Mouse (Mus musculus): Measurements from ENCODE around the gene Tsc22d3. TPM values are rescaled to one million over a fixed set of nuclear protein-coding genes. Genes with fewer than 3 reads are reported as not detected.

The Tsc22d3 gene
- 100 to 1,000 TPM; 138 to 195 TPM for total RNA-seq (2021)

DNA sequence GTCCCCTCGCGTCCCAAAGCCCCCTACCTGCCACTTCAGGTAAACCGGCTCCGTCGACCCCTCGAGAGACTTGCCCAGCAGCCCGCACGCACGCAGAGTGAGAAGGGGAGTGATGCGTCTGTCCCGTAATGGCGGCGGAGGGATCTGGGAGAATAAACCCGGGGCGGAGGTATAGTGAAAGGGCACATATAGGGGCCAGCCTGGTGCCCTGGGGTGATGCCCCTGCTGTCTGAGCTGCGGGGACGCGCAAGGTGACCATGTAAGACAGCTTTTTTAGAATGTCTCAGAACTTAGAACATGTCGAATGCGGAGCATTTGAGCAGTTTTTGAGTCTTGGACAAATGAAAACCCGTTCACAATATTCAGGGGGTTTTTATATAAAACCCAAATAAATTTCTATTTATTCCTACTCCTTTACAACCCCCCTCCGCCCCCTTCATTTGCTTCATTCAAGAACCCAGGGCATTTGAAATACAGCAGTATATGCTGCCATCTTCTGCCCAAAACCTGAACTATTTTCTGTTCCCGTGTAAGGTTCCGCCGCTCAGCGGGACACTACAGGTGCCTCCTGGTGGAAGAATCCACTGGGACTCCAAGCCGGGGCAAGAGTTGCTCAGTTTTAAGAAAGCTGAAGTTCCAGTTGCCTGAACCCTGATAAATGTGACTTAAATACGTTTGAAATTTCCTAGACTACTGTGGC, at the start of gene Tsc22d3:
Gene Tsc22d3 (minus strand): TSS at position 250 of the 700 bp plus-strand sequence.
- intact Hi-C loops (cut with DNase I) = loop anchor here (1.0 to 10.0 kb wide), 4 partner anchors 108 to 186 kb away; no protein-coding TSS in a partner anchor
- DNase-seq = peak; percentile 79

DNA sequence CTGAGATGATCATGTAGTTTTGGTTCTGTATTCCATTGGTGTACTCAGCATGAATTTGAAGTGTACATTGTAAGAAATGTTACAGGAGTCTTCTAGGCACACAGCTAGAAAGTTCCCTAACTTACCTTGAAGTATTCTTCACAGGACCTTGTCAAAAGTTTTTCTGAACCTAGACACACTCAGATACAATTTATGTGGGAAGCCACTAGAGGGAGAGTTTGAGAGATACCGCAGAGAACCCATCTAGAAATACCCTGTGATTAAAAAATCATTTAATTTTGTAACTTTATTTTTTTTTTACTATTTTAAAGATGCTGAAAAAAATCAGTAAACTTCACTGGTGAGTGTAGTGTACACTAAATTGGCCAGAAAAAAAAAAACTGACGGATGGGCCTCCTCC, 39.1 kb upstream of the Tsc22d3 start:
- intact Hi-C loops (cut with DNase I) = no loop called here

DNA sequence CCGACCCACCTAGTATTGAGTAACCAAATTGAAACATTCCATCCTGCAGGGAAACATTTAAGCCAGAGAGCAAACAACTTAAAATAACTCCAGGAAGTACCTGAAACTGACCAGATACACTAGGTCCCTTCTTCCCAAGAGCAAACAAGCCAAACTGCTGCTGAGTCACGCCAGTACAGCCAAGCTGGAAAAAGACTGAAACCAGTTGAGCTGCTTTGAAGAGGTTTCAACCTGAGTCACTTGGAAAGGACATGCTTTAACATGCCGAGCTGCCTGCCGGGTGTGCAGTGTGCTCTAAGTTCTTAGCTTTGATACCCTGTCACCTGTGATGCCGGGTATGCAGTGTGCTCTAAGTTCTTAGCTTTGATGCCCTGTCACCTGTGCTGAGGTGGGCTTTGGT, 37.6 kb upstream of the Tsc22d3 start:
- no peak for DNase-seq
- intact Hi-C loops (cut with DNase I) = no loop called here

More for the DNA sequence above, 39.1 kb upstream of the Tsc22d3 start:
- no peak for DNase-seq

DNA sequence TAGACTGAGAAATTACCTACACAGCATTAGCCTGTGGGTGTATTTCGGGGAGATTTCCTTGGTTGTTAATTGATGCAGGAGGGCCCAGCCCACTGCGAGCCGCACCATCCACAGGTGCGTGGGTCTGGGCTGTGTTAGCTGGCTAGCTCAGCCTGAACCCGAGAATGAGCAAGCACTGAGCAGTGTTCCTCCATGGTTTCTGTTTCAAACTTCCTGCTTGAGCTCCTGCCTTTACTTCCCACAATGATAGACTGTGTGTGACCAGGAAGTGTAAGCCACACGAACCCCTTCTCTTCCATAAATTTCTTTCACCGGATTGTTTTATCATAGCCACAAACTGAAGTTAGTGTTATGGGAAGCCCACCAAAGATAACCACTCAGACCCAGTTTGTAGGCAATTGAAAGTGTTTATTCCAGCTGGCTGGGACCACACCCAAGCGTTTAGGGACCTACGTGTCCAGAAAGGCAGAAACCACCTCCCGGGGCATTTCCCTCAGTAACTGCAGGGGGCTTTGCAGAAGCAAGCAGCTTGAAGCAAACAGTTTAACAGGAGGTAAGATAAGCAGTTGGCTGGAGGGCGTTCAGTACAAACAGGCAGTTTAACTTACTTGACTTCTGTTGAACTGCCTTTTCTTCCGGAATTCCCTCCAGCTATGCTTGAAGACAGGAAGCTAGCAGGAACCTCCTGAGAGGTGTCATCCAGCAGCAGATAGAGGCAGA, 24.6 kb upstream of the Tsc22d3 start:
- intact Hi-C loops (cut with DNase I) = loop anchor here (2.0 kb wide), 1 partner anchor 20 kb away; no protein-coding TSS in a partner anchor
- DNase-seq = no peak

DNA sequence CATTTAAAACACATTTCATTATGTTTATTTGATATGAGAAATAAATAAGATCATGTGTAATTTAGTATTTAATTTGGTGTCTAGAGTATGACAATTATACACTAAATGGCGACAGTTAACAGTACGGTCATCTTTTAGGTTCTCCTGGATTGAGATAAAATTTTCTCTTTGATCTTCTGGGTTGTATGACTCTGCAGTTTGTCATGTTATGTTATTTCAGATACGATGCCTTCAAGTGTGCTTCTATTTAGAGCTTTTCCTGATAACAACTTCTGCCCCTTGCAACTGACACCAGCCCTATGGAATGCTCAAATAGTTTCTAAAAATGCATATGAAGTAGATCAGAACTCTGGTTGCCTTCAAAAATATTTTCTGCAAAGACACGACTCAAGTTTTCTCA, 9.5 kb upstream of the Tsc22d3 start:
- no peak for DNase-seq
- intact Hi-C loops (cut with DNase I) = loop anchor here (10.0 kb wide), 2 partner anchors 195 to 245 kb away; no protein-coding TSS in a partner anchor

DNA sequence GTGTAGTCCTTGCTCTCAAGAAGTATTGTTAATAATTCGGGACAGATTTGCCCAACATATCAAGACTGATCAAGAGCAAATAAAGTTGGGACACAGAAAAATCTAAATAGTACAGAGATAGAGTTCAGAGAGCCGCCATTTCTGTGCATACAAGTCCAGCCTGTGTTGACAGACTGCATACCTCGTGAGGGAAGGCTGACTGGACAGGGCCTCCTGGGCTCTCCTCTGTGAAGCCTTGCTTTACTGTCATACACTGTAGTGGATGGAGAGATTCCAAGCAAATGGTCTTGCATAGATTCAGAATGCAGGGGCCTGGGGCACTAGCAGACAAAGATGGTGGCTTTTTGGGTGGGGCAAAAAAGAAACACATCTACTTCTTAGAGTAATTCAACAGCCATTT, 1.4 kb upstream of the Tsc22d3 start:
- DNase-seq = no peak
- intact Hi-C loops (cut with DNase I) = loop anchor here (2.0 to 10.0 kb wide), 2 partner anchors 121 to 187 kb away; no protein-coding TSS in a partner anchor

DNA sequence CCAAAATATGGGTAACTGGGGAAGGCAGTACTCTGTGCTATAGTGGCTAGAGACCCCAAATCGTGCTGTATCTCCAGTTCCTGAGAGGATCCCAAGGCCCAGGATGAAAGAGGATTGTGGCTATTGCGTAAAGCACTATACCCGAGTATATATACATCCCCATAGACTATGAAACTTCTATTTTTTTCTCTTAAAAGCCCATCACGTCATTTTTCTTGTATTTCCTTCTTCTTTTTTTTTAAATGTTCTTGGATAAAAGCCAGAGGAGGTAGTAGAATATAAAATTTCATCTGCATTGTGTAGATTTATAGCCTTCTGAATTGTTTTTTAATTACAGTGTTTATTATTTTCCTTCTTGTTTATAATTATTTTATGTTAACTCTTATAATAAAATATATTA, 852 bp upstream of the Tsc22d3 start:
- DNase-seq = no peak
- intact Hi-C loops (cut with DNase I) = loop anchor here (2.0 to 10.0 kb wide), 2 partner anchors 121 to 187 kb away; no protein-coding TSS in a partner anchor

DNA sequence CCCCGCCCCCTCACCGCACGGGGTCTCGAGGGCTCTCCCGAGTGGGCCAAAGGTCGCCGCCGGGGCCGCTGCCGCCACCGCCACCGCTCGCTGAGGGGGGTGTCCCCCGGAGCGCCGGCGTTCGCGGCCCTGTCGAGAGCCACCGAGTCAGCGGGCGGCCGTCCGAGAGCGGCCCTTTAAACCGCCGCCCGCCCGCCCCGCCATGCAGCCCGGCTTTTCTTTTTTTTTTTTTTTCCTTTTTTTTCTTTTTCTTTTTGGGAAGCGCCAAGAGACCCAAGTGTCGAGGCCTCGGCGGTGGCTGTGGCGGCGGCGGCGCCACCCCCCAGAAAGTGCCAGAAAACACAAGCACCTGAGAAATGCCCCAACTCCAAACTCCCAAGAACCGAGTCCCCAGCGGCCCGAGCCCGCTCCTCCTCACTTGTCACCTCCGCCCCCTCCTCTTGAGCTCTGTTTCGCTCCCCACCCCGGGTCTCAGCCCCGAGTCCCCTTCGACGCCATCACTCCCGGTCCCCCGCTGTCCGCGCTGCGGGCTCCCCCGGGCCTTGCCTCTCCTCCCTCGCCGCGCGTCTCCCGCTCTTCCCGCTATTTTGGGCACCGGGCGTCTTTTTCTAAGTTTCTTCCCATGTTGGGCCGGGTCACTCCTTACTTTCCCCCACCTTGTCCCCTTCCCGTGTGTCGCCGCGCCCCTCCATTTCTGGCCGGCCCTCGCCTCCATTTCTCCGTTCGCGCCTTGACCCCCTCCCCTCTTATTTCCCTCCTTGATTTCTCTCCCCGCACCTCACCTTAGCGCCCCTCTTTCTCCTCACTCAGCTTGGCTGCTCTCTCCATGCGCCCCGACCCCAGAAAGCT, 674 bp downstream of the Tsc22d3 start:
- DNase-seq = peak; percentile 13 to 25

DNA sequence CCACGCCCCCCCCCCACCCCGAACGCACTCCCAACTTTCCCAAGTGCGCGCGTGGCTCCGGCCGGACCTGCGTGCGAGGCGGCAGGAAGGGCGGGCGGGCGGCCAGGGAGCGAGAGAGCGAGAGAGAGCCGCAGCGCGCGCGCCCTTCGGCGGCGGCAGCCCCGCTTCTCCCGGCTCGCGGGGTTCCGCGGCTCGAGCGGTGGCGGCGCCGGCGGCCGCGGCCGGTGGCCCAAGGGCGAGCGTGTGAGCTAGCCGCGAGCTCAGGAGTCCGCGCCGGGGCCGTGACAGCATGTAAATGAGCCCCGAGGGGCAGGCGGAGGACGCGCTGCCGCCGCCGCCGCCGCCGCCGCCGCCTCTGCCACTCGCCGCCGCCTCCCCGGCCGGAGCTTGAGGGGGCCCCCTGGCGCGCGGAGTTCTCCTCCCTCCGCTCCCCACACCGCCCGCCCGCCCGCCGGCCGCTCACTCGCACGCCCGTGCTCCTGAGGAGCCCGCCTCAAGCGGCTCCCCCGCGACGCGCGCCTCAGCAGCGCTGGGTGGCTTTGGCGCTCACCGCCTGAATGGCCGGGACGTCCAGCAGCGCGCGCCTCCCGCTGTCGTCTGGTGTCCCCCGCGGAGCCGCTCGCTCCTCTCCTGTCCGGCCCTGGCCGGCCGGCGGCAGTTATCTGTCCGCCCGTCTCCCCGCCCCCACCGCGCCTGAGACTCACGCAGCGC, 1.5 kb downstream of the Tsc22d3 start:
- DNase-seq = peak; percentile 69 to 76
- intact Hi-C loops (cut with DNase I) = loop anchor here (1.0 kb wide), 1 partner anchor 56 kb away; no protein-coding TSS in a partner anchor

More for the DNA sequence above, 674 bp downstream of the Tsc22d3 start:
- intact Hi-C loops (cut with DNase I) = loop anchor here (1.0 to 10.0 kb wide), 5 partner anchors 56 to 185 kb away; no protein-coding TSS in a partner anchor

DNA sequence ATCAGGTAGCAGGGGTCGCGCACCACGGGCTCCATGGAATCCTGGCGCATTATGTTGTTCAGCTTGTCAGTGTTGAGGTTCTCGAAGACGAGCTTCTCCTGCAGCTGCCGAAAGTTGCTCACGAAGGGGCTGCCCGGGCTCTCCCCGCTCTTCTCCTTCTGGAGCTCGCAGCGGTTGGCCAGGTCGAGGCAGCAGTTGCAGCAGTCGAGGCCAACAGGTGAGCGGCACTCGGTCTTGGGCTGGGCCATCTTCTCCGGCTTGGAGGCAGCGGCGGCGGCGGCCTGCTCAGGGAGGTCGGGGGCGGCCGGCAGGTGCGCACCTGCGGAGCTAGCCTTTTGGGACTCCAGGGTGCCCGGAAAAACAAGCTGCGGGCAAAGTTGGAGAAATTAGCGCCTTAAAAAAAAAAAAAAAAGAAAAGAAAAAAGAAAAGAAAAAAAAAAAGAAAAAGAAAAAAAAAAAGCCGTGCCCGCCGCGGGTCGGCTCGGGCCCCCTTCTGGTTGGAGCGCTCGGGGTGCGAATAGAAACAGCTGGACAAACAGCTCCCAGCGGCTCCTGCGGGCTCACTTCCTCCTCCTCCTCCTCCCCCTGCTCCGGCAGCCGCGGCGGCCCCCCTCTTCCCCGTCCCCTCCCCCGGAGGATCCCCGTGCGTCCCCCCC, 2.1 kb downstream of the Tsc22d3 start:
- intact Hi-C loops (cut with DNase I) = no loop called here
- DNase-seq = peak in 1 of 2 experiments; percentile 23

DNA sequence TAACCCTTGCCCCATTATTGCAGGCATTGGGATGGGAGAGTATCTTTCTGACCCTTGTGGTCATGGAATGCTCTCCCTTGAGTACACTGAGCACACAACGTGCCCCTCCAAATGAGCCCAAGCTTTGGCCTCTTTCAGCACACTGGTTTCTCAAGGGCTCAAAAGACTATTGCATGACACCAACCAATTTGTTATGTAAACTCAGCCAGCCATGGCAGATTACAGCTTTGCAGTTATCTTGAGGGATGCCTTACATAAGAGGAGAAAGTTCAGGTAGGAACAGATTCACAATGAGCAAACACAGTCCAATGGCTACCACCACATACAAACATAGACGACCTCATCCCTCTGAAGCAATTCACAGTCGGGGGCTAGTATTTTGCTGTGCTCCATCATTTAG, 9.3 kb downstream of the Tsc22d3 start:
- DNase-seq = no peak
- intact Hi-C loops (cut with DNase I) = no loop called here

DNA sequence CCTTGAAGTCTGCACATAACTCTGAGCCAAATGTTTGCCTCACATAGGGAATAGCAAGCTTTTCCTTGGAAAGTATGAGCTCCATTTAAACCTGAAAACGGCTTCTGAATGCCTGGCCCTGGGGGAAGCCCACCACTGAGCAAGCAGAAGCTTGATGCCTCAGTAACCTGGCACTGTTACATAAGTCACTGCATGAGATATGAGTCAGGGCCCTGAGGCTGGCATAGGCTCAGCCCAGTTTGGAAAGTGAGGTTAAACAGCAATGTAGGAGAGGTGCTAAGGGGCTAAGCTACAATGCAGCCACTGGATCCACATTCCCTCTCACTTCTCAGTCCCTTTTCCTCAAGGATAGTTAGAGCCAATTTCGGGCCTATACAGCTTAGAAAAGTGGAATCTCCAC, 10.3 kb downstream of the Tsc22d3 start:
- intact Hi-C loops (cut with DNase I) = no loop called here
- DNase-seq = no peak

DNA sequence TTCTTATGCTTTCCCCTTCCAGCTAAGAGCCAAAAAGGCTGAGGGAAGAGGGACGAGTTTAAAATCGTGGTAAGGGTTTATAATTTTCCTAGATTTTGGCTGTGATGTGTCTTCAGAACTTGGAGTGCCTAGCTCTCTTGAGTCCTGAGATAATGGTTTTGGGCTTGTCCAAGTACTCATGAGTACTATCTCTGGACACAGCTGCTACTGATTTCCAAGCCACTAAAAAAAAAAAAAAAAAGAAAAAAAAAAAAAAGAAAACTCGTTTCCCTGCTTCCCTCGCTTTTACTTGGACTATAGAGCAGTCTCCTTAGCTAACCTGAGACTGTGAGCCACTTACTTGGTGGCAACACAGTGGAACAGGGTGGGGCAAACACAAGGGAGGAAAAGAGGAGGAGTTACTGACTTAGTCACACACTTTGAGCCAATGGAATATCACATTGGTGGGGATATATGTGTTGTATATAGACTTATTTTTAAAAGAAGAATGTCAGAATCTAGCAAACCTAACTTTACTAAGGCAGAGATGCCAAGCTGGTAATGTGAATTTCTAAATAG, 11.2 kb downstream of the Tsc22d3 start:
- DNase-seq = no peak
- intact Hi-C loops (cut with DNase I) = no loop called here

DNA sequence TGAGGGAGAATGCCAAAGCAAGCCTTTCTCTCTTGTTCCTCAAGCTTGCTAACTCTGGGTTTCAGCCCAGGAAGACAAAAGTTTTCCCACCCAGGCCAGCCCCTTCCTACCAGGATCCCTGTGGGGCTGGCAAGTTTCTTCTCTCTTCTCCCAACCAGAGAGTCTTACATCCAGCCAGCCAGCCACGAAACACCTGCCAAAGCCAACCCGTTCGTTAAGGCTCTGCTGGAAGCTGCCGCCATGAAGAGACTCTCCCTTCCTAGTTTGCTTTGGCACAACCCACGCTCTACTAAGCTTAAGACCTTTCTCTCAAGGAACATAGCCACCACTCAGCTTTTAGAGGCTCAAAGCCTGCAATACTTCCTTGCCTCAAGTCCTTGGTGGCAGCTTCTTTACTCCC, 11.9 kb downstream of the Tsc22d3 start:
- no peak for DNase-seq

DNA sequence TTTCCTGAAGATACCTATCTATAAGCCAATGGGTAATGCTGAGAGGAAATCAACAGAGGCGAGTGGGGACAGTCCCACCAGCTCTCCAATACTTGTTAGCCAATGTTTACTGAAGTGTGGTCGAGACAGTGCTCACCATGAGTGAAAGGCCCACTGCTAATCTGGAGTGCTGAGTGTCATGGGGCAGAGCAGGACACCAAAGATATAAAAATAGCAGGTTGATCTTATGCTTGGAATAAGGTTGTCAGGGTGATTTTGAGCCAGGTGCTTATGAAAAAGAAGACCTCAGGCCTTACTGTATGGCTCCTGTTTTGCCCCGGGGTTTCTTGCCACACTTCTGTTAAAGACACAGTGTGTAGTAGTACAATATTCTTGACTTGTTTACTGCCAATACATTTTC, 20.0 kb downstream of the Tsc22d3 start:
- no peak for DNase-seq

More for the DNA sequence above, 11.9 kb downstream of the Tsc22d3 start:
- intact Hi-C loops (cut with DNase I) = no loop called here

DNA sequence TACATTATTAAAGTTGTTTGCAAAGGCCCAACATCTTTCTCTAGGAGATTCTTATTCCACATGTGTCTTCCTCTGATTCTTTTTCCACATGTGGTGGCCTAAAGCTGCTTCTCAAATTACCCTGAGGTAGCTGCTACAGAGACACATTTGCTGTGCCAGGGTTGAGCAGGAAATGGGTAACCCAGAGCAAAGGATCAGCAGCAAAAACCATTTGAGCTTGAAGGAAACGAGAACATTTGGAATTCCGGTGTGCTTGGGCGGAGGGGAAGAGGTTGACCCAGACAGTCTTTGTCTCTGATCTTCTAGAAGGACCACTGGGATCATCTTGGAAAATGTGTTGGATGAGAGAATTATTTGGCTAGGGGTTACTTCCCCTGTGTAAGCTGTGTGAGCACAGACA, 24.8 kb downstream of the Tsc22d3 start:
- intact Hi-C loops (cut with DNase I) = no loop called here
- DNase-seq = peak in 1 of 2 experiments; percentile 13

More for the DNA sequence above, 20.0 kb downstream of the Tsc22d3 start:
- intact Hi-C loops (cut with DNase I) = no loop called here

DNA sequence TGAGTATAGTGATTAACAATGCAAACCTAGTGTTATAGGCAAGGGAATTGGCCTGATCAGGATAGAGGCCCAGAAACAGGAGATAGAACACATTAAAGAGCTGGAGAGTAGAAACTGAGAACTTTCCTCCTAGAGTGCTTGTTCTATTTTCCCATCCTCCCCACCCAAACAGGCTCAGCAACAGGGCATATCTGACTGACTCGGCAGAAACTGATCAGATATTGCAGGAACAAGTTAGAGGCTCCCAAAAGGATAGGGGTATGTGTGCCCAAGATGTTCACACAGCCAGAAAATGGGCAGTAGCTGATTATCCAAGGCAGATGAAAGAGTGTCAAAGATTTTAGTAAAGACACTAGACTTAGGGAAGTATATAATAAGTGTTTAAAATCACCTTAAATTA, 25.3 kb downstream of the Tsc22d3 start:
- intact Hi-C loops (cut with DNase I) = no loop called here
- no peak for DNase-seq

DNA sequence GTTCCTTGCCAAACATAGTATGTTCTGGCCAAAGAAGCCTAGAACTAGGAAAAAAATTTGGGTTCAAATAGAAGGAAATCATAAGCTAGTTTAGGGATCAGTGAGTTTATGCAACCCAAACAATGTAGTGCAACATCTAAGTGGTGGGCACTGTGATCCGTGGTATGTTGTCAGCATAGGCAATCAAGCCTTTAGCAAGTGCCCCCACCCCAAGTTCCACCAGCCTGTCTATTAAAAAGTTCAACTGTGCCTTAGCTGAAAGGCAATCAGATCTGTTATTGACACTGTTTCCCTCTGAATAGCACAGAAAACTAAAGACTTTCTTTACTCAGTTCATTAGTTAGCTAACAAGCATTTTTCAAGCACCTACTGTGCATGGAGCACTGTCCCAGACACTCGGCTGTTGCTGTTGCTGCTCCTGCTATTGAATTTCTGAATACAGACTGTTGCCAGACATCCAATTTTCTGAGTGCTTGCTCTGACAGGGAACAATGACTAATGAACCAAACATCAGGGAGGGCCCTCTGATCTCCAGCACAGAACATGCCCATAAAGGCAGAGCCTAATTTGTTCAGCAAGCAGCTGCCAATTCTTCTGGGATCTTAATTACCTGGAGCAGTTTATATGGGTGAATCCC, 27.6 kb downstream of the Tsc22d3 start:
- no peak for DNase-seq
- intact Hi-C loops (cut with DNase I) = no loop called here

DNA sequence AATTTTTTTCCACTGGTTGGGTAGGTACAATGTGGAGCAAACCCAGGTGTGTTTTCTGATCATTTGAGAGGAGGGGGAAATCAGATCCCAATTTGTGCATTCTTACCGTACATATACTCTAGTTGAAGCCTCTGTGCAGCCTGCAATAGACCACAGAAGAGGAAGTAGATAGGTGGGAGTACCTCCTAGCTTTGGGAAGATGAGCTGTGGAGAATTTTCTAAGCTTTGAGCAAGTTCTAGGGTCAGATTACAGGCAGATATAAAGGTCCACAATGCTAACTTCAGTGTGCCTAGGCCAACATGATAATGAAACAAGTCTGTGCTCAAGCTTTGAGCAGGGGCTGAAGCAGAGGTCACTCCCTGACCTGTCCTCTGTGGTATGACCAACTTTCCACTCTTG, 30.9 kb downstream of the Tsc22d3 start:
- no peak for DNase-seq
- intact Hi-C loops (cut with DNase I) = no loop called here
